ENCODE assay signal across 22 mouse cellular contexts in the genomic region with DNA sequence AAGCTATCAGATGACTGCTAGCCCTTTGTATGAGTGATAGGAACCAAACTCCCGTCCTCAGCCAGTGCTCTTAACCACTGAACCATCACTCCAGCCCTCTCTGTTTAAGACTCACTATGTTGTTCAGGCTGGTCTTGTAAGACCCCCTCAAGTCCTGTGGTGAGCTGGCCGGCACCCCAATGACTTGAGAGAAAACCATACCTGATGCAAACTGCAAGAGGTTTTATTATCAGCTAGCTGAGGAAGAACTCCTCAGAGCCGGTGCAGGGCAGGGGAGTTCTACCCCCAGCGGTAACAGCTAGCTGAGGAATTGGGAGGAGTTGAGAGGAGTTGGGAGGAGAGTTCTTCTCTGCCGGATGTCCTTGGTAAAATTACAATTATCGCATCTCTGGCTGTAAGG.
"Had no signal": no experiment of that assay in that cellular context is flagged by ENCODE, and none has a peak within 500 bp of the region (broad histone marks: within the 10 kb centered on the region; RNA-seq: fewer than 3 reads in every experiment).

No protein-coding gene starts in this region.

- H3K4me2 ChIP-seq: limb, embryonic 15.5 days; liver, embryonic 11.5 days had no signal

- DNase-seq: kidney, adult 11 months; kidney, adult 8-10 months; kidney, postnatal 10 days; kidney, postnatal 36 days; left cerebral cortex, postnatal 4 days; liver, postnatal 0 days; lung, embryonic 14.5 days; lung, postnatal 36 days; retina, postnatal 1 day; right cerebral cortex, postnatal 25 days; spleen, adult 18-20 months; thymus, postnatal 36 days had no signal

- H3K4me3 ChIP-seq: intestine, embryonic 15.5 days; limb, embryonic 12.5 days; limb, embryonic 15.5 days had no signal

- H3K9me3 ChIP-seq: intestine, embryonic 15.5 days; kidney, embryonic 15.5 days; limb, embryonic 12.5 days; limb, embryonic 15.5 days; midbrain, embryonic 12.5 days; neural tube, embryonic 13.5 days had no signal

- H3K9ac ChIP-seq: intestine, embryonic 15.5 days; limb, embryonic 12.5 days; limb, embryonic 15.5 days; liver, embryonic 14.5 days; liver, postnatal 0 days; lung, embryonic 14.5 days; midbrain, embryonic 12.5 days; neural tube, embryonic 13.5 days had no signal

- H3K27ac ChIP-seq: intestine, embryonic 15.5 days; kidney, embryonic 15.5 days; limb, embryonic 12.5 days; limb, embryonic 15.5 days; liver, embryonic 14.5 days; midbrain, embryonic 12.5 days; neural tube, embryonic 13.5 days had no signal

- ATAC-seq: intestine, embryonic 15.5 days; liver, postnatal 0 days; lung, postnatal 0 days; midbrain, embryonic 16.5 days had no signal

- H3K27me3 ChIP-seq: intestine, embryonic 15.5 days had no signal

- H3K36me3 ChIP-seq: intestine, embryonic 15.5 days; kidney, embryonic 15.5 days; limb, embryonic 12.5 days; limb, embryonic 15.5 days; midbrain, embryonic 12.5 days; neural tube, embryonic 13.5 days had no signal
